Mouse (Mus musculus): ENCODE results near the gene Dnaaf2. TPM values are rescaled to one million over a fixed set of nuclear protein-coding genes. Genes with fewer than 3 reads are reported as not detected.

Dnaaf2 gene
- polyA plus RNA-seq, 1 experiment = 4.0 TPM

- H3K4me1 ChIP-seq (ENCODE audit: control insufficient read depth, insufficient read depth, low read length) = no peaks in the 10 kb centered on the region
- 76% methylated on average over 16 of the region's 16 CpGs for WGBS
- no peak for TF ChIP-seq POLR2A (IDR thresholded peaks at IDR 0.05; ENCODE audit: borderline replicate concordance, extremely low read depth, low read depth, low read length)
- TF ChIP-seq CTCF (IDR thresholded peaks at IDR 0.05; ENCODE audit: insufficient read depth, low read length) = no peak
- no peak for DNase-seq
- H3K4me3 ChIP-seq (replicated peaks; ENCODE audit: extremely low read depth, low read depth, low read length) = no peak within 1 kb of the TSS
Observed at GRCm38 (mm10) chr12:69204052-69204833, 6.0 kb upstream of the Dnaaf2 start, which contains the start of gene Gm49384. Gene Gm49384 (minus strand): TSS chr12:69204267.

- TF ChIP-seq POLR2A (IDR thresholded peaks at IDR 0.05; ENCODE audit: borderline replicate concordance, extremely low read depth, low read depth, low read length) (no peak), CTCF (IDR thresholded peaks at IDR 0.05; ENCODE audit: insufficient read depth, low read length) (no peak)
- H3K4me1 ChIP-seq (ENCODE audit: control insufficient read depth, insufficient read depth, low read length) = peaks cover 3% of the 10 kb centered on the region
- DNase-seq = no peak
- H3K4me3 ChIP-seq (replicated peaks; ENCODE audit: extremely low read depth, low read depth, low read length) = no peak overlapping the region
Observed at GRCm38 (mm10) chr12:69198985-69199384, 756 bp upstream of the Dnaaf2 start.

DNA sequence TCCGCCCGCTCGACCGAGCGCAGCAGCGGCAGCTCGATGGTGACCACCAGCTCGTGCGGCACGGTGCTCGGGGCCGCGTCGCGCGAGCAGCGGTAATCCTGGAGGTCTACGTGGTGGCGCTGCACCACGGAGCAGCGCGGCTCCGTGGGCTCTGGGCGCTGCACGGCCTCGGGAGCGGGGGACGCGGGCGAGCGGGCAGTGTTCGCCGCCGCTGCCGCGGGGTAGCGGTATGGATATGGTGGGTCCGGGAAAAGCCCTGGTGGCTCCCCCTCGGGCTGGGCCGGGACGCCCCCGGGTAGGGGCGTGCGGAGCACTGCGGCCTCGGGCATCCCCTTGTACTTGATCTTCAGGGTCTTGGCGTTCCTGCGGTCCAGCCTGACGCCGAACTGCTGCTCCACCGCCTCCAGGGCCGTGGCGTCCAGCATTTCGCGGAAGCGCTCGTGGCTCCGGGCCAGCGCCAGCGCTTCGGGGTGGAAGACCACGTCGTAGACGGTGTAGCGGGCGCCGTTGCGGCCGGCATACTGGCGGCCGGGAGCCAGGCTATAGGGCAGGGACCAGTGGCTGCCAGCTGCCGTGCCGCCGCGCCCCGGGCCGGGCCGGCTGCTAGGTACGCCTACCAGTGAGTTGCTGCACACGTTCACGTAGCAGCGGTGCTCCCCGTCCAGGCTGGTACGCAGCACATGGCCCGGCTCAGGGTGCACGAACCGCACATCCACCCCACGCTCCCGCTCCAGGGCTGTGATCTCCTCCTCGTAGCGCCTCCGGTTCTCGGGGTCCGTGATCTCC, 658 bp downstream of the Dnaaf2 start:
- peak; percentile 59 for DNase-seq
- H3K4me1 ChIP-seq (ENCODE audit: control insufficient read depth, insufficient read depth, low read length) = peaks cover 3% of the 10 kb centered on the region
- TF ChIP-seq POLR2A (IDR thresholded peaks at IDR 0.05; ENCODE audit: borderline replicate concordance, extremely low read depth, low read depth, low read length) = no peak
- TF ChIP-seq CTCF (IDR thresholded peaks at IDR 0.05; ENCODE audit: insufficient read depth, low read length) = no peak
- peak overlapping the region; percentile 86 for H3K4me3 ChIP-seq (replicated peaks; ENCODE audit: extremely low read depth, low read depth, low read length)
- 1% methylated on average over 86 of the region's 94 CpGs for WGBS

GRCm38 (mm10) chr12:69196444-69197377, 1.5 kb downstream of the Dnaaf2 start, which contains the start of gene Gm49383:
Gene Gm49383 (minus strand): TSS chr12:69197104.
- WGBS = 1% methylated on average over 75 of the region's 75 CpGs
- DNase-seq = peak; percentile 70
- peak; percentile 67; the same call in 1 of the 2 replicates for TF ChIP-seq POLR2A (IDR thresholded peaks at IDR 0.05; ENCODE audit: borderline replicate concordance, extremely low read depth, low read depth, low read length)
- no peak for TF ChIP-seq CTCF (IDR thresholded peaks at IDR 0.05; ENCODE audit: insufficient read depth, low read length)
- H3K4me1 ChIP-seq (ENCODE audit: control insufficient read depth, insufficient read depth, low read length) = peaks cover 3% of the 10 kb centered on the region
- H3K4me3 ChIP-seq (replicated peaks; ENCODE audit: extremely low read depth, low read depth, low read length) = peak within 1 kb of the TSS; percentile 86

DNA sequence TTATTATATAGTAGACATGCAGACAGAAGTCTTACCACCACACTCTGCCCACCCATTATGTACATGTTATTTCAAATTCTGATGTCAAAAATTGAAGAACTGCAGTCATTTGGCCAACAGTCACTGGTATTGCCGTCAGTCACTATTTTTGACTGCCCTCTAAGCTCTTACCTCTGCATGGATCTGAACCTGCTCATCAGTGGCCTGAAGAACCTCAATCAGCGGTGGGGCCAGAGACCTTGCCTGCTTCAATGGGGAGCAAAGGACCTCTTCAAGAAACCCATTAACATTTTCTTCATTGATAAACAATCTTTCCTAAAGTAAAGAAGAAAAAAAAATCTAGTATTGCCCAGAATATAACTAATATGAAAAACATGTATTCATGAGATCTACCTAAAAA, 5.6 kb downstream of the Dnaaf2 start:
- TF ChIP-seq POLR2A (IDR thresholded peaks at IDR 0.05; ENCODE audit: borderline replicate concordance, extremely low read depth, low read depth, low read length) = no peak
- no peak for TF ChIP-seq CTCF (IDR thresholded peaks at IDR 0.05; ENCODE audit: insufficient read depth, low read length)

DNA sequence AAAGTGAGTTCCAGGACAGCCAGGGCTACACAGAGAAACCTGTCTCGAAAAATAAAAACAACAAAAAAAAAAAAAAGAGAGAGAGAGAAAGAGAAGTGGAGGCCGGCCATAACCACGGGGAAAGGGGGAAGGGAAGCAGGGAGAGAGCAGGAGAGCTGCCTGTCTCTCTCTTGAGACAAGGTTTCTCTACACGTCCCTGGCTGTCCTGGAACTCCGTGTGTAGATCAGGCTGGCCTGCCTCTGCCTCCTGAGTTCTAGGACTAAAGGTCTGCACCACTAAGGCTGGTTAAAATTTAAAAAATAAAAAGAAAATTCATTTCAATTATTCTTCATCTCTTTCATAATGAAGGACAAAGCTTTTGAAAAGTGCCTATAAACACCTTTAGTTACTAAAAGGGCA, 6.8 kb downstream of the Dnaaf2 start:
- DNase-seq = no peak
- WGBS = 85% methylated on average over 5 of the region's 5 CpGs
- Histone ChIP-seq H3K4me3 (replicated peaks; ENCODE audit: extremely low read depth, low read depth, low read length) (no peak overlapping the region), H3K4me1 (ENCODE audit: control insufficient read depth, insufficient read depth, low read length) (peaks cover 5% of the 10 kb centered on the region)
- TF ChIP-seq CTCF (IDR thresholded peaks at IDR 0.05; ENCODE audit: insufficient read depth, low read length) (no peak), POLR2A (IDR thresholded peaks at IDR 0.05; ENCODE audit: borderline replicate concordance, extremely low read depth, low read depth, low read length) (no peak)

More for the DNA sequence above, 5.6 kb downstream of the Dnaaf2 start:
- no peaks in the 10 kb centered on the region for H3K4me1 ChIP-seq (ENCODE audit: control insufficient read depth, insufficient read depth, low read length)
- no peak overlapping the region for H3K4me3 ChIP-seq (replicated peaks; ENCODE audit: extremely low read depth, low read depth, low read length)
- WGBS = 92% methylated on average over 2 of the region's 2 CpGs
- DNase-seq = no peak

- WGBS = 95% methylated on average over 1 of the region's 1 CpGs
- TF ChIP-seq POLR2A (IDR thresholded peaks at IDR 0.05; ENCODE audit: borderline replicate concordance, extremely low read depth, low read depth, low read length) (no peak), CTCF (IDR thresholded peaks at IDR 0.05; ENCODE audit: insufficient read depth, low read length) (no peak)
- DNase-seq = no peak
Observed at GRCm38 (mm10) chr12:69190522-69190921, 7.7 kb downstream of the Dnaaf2 start.

DNA sequence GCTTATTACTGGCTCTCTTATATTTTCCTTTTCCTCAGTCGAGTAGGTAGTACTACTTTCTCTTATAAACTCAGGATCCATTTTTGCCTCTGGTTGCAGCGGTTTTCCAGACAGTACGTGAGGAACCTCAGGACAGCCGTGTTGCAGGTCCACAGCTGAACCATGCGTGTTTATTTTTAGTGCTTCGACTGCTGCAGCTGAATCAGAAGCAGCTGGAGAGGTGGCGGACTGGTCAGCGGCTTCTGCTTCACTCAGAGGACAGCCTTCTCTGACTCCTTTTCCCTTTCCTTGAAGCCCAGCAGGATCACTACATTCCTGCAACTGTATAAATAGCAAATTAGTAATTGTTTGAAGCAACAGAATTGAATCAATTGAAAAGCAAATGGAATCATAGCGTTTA, 8.2 kb downstream of the Dnaaf2 start:
- TF ChIP-seq POLR2A (IDR thresholded peaks at IDR 0.05; ENCODE audit: borderline replicate concordance, extremely low read depth, low read depth, low read length) (no peak), CTCF (IDR thresholded peaks at IDR 0.05; ENCODE audit: insufficient read depth, low read length) (no peak)

More at GRCm38 (mm10) chr12:69190522-69190921, 7.7 kb downstream of the Dnaaf2 start:
- peaks cover 7% of the 10 kb centered on the region for H3K4me1 ChIP-seq (ENCODE audit: control insufficient read depth, insufficient read depth, low read length)
- H3K4me3 ChIP-seq (replicated peaks; ENCODE audit: extremely low read depth, low read depth, low read length) = no peak overlapping the region

More for the DNA sequence above, 8.2 kb downstream of the Dnaaf2 start:
- WGBS = 87% methylated on average over 9 of the region's 9 CpGs
- no peak for DNase-seq
- Histone ChIP-seq H3K4me3 (replicated peaks; ENCODE audit: extremely low read depth, low read depth, low read length) (no peak overlapping the region), H3K4me1 (ENCODE audit: control insufficient read depth, insufficient read depth, low read length) (peaks cover 11% of the 10 kb centered on the region)

All from lung, adult 2 months (tissue).